Mouse (Mus musculus) stomach, embryonic 15.5 days (tissue): ENCODE measurements around the gene 4930544G11Rik. TPM values are rescaled to one million over a fixed set of nuclear protein-coding genes. Genes with fewer than 3 reads are reported as not detected.

Experiments
- ATAC-seq: fragments of 200-750 bp; cut with Nextera tagmentation; 2 replicates; pipeline ENCODE4 v1.8.0; 2017; ENCODE audit warnings: low read depth, moderate number of reproducible peaks, moderate TSS enrichment; ENCODE audit not compliant: insufficient read depth, low FRiP score
- H3K27ac ChIP-seq: fragments of 300-500 bp; sonication (generic); 2 replicates; pipeline ENCODE4 v1.5.1; 2015; ENCODE audit warnings: mild to moderate bottlenecking, inconsistent platforms
- H3K27me3 ChIP-seq: fragments of 300-500 bp; sonication (generic); replicated peaks from 2 replicates; pipeline ENCODE4 v1.6.1; 2015; ENCODE audit warnings: inconsistent platforms
- H3K36me3 ChIP-seq: fragments of 300-500 bp; sonication (generic); 2 replicates; pipeline ENCODE4 v1.6.1; 2015; ENCODE audit warnings: inconsistent platforms
- H3K4me1 ChIP-seq: fragments of 300-500 bp; sonication (generic); 2 replicates; pipeline ENCODE4 v1.6.1; 2015; ENCODE audit warnings: inconsistent platforms
- H3K4me2 ChIP-seq: fragments of 300-500 bp; sonication (generic); 2 replicates; pipeline ENCODE4 v1.6.1; 2015; ENCODE audit warnings: mild to moderate bottlenecking, inconsistent platforms
- H3K4me3 ChIP-seq: fragments of 300-500 bp; sonication (generic); replicated peaks from 2 replicates; pipeline ENCODE4 v1.5.1; 2015; ENCODE audit warnings: inconsistent platforms
- H3K9ac ChIP-seq: fragments of 300-500 bp; sonication (generic); 2 replicates; pipeline ENCODE4 v1.6.1; 2015; ENCODE audit warnings: inconsistent platforms
- H3K9me3 ChIP-seq: fragments of 300-500 bp; sonication (generic); 2 replicates; pipeline ENCODE4 v1.6.1; 2016; ENCODE audit warnings: inconsistent platforms
- WGBS: fragments of 180-500 bp; shearing (Covaris S2); methylation state at CpG from one replicate; pipeline ENCODE4 v1.1.7; 2015; 5-methylcytosine and 5-hydroxymethylcytosine counted together
- polyA plus RNA-seq: library from polyadenylated mRNA; unstranded; fragments of >200 nt; fragmentation: Nextera tagmentation; extraction: Ambion mirVana; gene quantifications from 2 replicates; pipeline ENCODE4 v1.2.1, GENCODE M21; 2015

The 4930544G11Rik gene
- polyA plus RNA-seq, 1 experiment from 2014 or later: not detected

- Histone ChIP-seq H3K36me3 (no peaks in the 10 kb centered on the region), H3K9ac (no peak overlapping the region), H3K27me3 (no peaks in the 10 kb centered on the region), H3K4me2 (no peak overlapping the region), H3K4me3 (no peak overlapping the region), H3K9me3 (no peaks in the 10 kb centered on the region), H3K27ac (no peak overlapping the region), H3K4me1 (no peaks in the 10 kb centered on the region)
- ATAC-seq: no peak
- 64% methylated on average over 6 of the region's 6 CpGs for WGBS
These were observed 17.1 kb downstream of the 4930544G11Rik start for GRCm38 (mm10) chr6:65969386-65970111.

- WGBS: 82% methylated on average over 9 of the region's 9 CpGs
- Histone ChIP-seq H3K27ac (no peak overlapping the region), H3K36me3 (no peaks in the 10 kb centered on the region), H3K4me1 (no peaks in the 10 kb centered on the region), H3K27me3 (no peaks in the 10 kb centered on the region), H3K9me3 (no peaks in the 10 kb centered on the region), H3K4me3 (no peak overlapping the region), H3K4me2 (no peak overlapping the region), H3K9ac (no peak overlapping the region)
- no peak for ATAC-seq
These were observed 18.0 kb downstream of the 4930544G11Rik start for GRCm38 (mm10) chr6:65970410-65970809.

DNA sequence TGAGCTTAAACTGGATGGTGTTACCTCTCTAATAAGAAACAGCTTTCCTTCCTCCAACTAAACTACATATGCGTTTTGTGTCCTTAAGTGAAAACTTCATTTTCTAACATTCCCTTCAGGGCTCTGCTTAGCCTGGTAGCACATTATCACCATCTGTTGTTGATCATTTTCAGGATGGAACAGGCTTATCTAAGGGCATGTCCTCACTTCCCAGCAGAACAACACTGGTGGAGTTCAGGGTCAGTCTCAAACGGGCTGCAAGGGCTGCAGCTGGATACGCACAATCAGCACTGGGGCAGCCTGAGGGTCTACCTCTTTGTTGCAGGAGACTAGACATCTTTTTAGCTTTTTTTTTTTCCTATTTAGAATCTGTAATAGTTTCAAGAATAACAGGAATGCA is 39.7 kb downstream of the 4930544G11Rik start:
- H3K9ac ChIP-seq: no peak overlapping the region
- no peak overlapping the region for H3K4me3 ChIP-seq
- ATAC-seq: no peak
- WGBS: 61% methylated on average over 3 of the region's 3 CpGs
- no peaks in the 10 kb centered on the region for H3K9me3 ChIP-seq
- H3K4me2 ChIP-seq: no peak overlapping the region
- H3K36me3 ChIP-seq: no peaks in the 10 kb centered on the region
- H3K27ac ChIP-seq: no peak overlapping the region
- H3K4me1 ChIP-seq: no peaks in the 10 kb centered on the region
- no peaks in the 10 kb centered on the region for H3K27me3 ChIP-seq

GRCm38 (mm10) chr6:65998343-65998742 is 45.9 kb downstream of the 4930544G11Rik start:
- no peaks in the 10 kb centered on the region for H3K27me3 ChIP-seq
- H3K4me2 ChIP-seq: no peak overlapping the region
- H3K36me3 ChIP-seq: no peaks in the 10 kb centered on the region
- H3K9ac ChIP-seq: no peak overlapping the region
- no peak overlapping the region for H3K4me3 ChIP-seq
- no peak for ATAC-seq
- no peaks in the 10 kb centered on the region for H3K9me3 ChIP-seq
- no peaks in the 10 kb centered on the region for H3K4me1 ChIP-seq
- H3K27ac ChIP-seq: no peak overlapping the region

Other genes starting within 250 kb of the 4930544G11Rik start
- gene Prdm5, start 173.6 kb upstream of the 4930544G11Rik start, polyA plus RNA-seq: 18.6 and 19.6 TPM in 2 replicates